Mouse (Mus musculus) erythroblast, embryonic 14.5 days (primary cell): ENCODE measurements around the gene Macrod1. TPM values are rescaled to one million over a fixed set of nuclear protein-coding genes. Genes with fewer than 3 reads are reported as not detected.
A peak's percentile ranks its signal among the peaks of the same experiment; 100 is the strongest.
"Not testable (repeated sequence)": the region's sequence is repeated elsewhere in the genome, so short reads cannot be mapped to it uniquely, and the experiment has no call there.

Experiments
- H3K27me3 ChIP-seq: 2 replicates; pipeline ENCODE4 v1.6.1; 2012; ENCODE audit warnings: inconsistent platforms; ENCODE audit not compliant: control insufficient read depth
- H3K36me3 ChIP-seq: 2 replicates; pipeline ENCODE4 v1.6.1; 2012; ENCODE audit warnings: mild to moderate bottlenecking, inconsistent platforms; ENCODE audit not compliant: control insufficient read depth
- H3K4me1 ChIP-seq: 2 replicates; pipeline ENCODE4 v1.6.1; 2012; ENCODE audit warnings: inconsistent platforms; ENCODE audit not compliant: control insufficient read depth
- H3K4me3 ChIP-seq: replicated peaks from 2 replicates; pipeline ENCODE3; 2012; ENCODE audit warnings: moderate library complexity, mild to moderate bottlenecking, inconsistent platforms
- H3K9me3 ChIP-seq: 2 replicates; pipeline ENCODE4 v1.6.1; 2012; ENCODE audit warnings: low read length, inconsistent platforms, mixed read lengths; ENCODE audit not compliant: control insufficient read depth
- GATA1 ChIP-seq: IDR thresholded peaks from 2 replicates; pipeline ENCODE4 v1.6.1; 2012; ENCODE audit warnings: low read length, inconsistent platforms, mixed read lengths
- TAL1 ChIP-seq: IDR thresholded peaks from 3 replicates; pipeline ENCODE4 v1.6.1; 2012; ENCODE audit warnings: low read length, inconsistent platforms, mixed read lengths
- polyA plus RNA-seq: library from polyadenylated mRNA; stranded (reverse); fragments of >175 nt; gene quantifications from 2 replicates; pipeline ENCODE4 v1.2.3, GENCODE M21; 2012

Macrod1 gene
- polyA plus RNA-seq, 1 experiment: 2.0 TPM

DNA sequence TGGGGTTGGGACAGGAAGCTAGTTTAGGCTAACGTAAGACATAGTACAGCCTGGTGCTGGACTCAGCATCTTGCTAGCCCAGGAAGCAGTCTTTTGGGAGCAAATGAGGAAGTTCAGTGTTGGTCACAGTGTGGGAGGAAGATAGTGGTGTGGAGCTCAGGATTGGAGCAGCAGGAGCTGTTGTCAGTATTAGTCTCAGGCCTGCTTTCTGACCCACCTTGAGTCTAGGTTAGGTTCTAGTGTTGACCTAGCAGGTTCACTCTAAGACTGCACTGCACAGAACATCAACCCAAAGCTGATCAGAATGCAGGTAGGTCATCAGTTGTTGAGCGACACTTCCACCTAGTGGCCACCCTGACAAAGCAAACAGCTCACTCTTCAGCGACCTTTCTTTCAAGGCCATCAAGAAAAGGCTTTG is 36.4 kb upstream of the Macrod1 start:
- TF ChIP-seq TAL1 (no peak), GATA1 (no peak)
- H3K4me1 ChIP-seq: peaks cover 48% of the 10 kb centered on the region
- H3K27me3 ChIP-seq: no peaks in the 10 kb centered on the region
- no peaks in the 10 kb centered on the region for H3K9me3 ChIP-seq
- no peak overlapping the region for H3K4me3 ChIP-seq
- H3K36me3 ChIP-seq: peaks cover 97% of the 10 kb centered on the region

- no peak overlapping the region for H3K4me3 ChIP-seq
- no peaks in the 10 kb centered on the region for H3K9me3 ChIP-seq
- no peaks in the 10 kb centered on the region for H3K27me3 ChIP-seq
- peaks cover 98% of the 10 kb centered on the region for H3K36me3 ChIP-seq
- TF ChIP-seq TAL1: no peak
- no peak for TF ChIP-seq GATA1
- no peaks in the 10 kb centered on the region for H3K4me1 ChIP-seq
Measured at GRCm38 (mm10) chr19:7029531-7029930, 27.1 kb upstream of the Macrod1 start.

DNA sequence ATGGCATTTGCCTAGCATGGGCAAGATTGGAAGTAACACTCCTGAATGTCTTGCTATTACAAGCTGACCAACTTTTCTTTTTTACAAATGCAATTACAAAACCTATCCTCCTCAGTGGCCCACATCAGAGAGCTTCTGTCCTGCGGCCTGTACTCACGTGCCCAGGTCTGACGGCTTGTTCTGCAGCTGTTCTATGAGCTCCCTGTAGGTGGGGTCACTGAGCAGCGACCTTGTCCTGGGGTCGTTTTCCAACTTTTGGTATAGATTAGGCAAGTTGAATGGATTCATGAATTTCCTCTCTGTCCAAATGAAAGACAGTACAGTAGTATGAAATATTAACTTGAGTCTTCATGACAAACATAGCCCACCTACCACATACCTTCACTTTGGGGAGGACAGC is 22.6 kb upstream of the Macrod1 start:
- Histone ChIP-seq H3K27me3 (no peaks in the 10 kb centered on the region), H3K36me3 (peaks cover 88% of the 10 kb centered on the region), H3K9me3 (no peaks in the 10 kb centered on the region), H3K4me1 (peaks cover 26% of the 10 kb centered on the region), H3K4me3 (no peak overlapping the region)
- TF ChIP-seq TAL1: no peak
- TF ChIP-seq GATA1: no peak

DNA sequence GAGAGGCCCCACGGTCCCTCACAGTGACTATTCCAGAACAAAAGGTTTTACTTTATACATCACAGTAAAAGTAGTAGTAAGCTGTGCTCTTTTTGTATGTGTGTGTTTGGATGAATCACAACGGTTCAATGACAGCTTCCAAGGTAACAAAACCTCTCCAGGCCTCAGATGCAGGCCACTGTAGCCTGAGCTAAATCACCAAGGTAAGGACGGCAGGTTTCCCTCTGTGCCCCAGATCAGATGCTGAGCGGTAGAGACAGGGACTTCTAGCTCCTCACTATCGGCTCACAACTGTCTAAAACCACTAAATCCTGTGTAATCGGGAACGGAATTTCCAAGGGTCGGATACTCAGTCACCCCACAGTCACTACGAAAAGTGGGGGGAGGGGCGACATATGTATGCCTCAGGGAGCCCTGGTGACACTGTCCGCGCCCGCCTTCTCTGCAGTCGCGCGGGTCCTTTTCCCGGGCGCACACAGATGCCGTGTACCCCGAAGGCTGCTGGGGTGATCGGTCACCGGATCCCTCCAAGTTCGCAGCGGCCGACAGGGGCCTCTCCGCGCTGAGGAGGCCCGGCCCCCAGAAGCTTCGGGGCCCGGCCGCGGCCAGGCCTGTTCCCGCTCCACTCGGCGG is 17.4 kb upstream of the Macrod1 start:
- Histone ChIP-seq H3K4me1 (peaks cover 41% of the 10 kb centered on the region), H3K36me3 (peaks cover 36% of the 10 kb centered on the region), H3K4me3 (peak overlapping the region; percentile 73), H3K27me3 (no peaks in the 10 kb centered on the region), H3K9me3 (no peaks in the 10 kb centered on the region)
- TF ChIP-seq TAL1 (no peak), GATA1 (no peak)

DNA sequence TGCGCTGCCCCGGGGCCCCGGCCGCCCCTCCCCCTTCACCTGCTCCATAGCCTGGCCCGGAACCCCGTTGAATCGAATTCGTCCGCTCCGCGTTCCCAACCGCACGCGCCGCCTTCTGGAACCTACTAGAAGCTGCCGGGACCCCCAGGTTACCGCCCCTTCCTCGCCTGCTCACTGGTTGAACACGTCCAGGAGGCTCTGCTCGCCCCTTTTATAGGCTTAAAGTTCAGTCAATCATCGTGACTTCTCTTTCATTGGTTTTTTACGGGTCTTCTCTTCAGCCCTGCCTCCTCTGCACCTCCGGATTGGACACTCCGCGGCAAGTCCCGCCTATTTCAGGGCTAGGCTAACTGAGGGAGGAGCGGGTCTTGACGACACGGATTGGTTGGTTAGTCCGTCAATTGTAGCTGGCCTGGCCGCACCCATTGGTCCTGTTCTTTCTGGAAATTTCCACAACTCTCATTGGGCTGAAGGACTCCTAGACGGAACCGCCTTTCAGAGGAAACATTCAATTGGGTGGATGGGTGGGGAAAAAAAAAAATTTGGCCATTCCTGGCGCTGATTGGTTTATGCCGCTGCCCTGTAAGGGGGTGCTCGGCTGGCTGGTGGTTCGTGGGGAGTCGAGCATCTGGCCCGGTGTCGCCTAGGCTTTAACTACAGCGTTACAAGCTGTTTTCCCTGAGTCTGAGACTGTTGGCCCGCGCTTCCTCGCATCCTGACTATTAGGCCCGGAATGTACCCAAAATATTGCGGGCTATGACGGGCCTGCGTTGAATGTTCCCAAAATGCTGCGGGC is 16.6 kb upstream of the Macrod1 start, which contains the start of gene Stip1:
Gene Stip1 (minus strand): TSS at position 127 of the 796 bp plus-strand sequence.
- H3K36me3 ChIP-seq: peaks cover 29% of the 10 kb centered on the region
- TF ChIP-seq GATA1: no peak
- TF ChIP-seq TAL1: no peak
- H3K9me3 ChIP-seq: no peaks in the 10 kb centered on the region
- peaks cover 41% of the 10 kb centered on the region for H3K4me1 ChIP-seq
- peak within 1 kb of the TSS; percentile 73 for H3K4me3 ChIP-seq
- no peaks in the 10 kb centered on the region for H3K27me3 ChIP-seq

GRCm38 (mm10) chr19:7040637-7041130 is 15.9 kb upstream of the Macrod1 start:
- no peaks in the 10 kb centered on the region for H3K27me3 ChIP-seq
- H3K4me1 ChIP-seq: peaks cover 39% of the 10 kb centered on the region
- no peaks in the 10 kb centered on the region for H3K9me3 ChIP-seq
- peak overlapping the region; percentile 73 for H3K4me3 ChIP-seq
- no peak for TF ChIP-seq TAL1
- TF ChIP-seq GATA1: no peak
- peaks cover 23% of the 10 kb centered on the region for H3K36me3 ChIP-seq

- TF ChIP-seq GATA1: no peak
- TF ChIP-seq TAL1: no peak
- H3K27me3 ChIP-seq: no peaks in the 10 kb centered on the region
- peaks cover 38% of the 10 kb centered on the region for H3K4me1 ChIP-seq
Measured at GRCm38 (mm10) chr19:7041171-7041570, 15.4 kb upstream of the Macrod1 start.

GRCm38 (mm10) chr19:7044279-7044678 is 12.3 kb upstream of the Macrod1 start:
- Histone ChIP-seq H3K36me3 (no peaks in the 10 kb centered on the region), H3K9me3 (no peaks in the 10 kb centered on the region), H3K4me1 (peaks cover 12% of the 10 kb centered on the region), H3K27me3 (peaks cover 3% of the 10 kb centered on the region; the same call in 1 of the 2 replicates), H3K4me3 (no peak overlapping the region)
- TF ChIP-seq TAL1: no peak
- no peak for TF ChIP-seq GATA1

More at GRCm38 (mm10) chr19:7041171-7041570, 15.4 kb upstream of the Macrod1 start:
- H3K9me3 ChIP-seq: no peaks in the 10 kb centered on the region
- peaks cover 20% of the 10 kb centered on the region for H3K36me3 ChIP-seq
- H3K4me3 ChIP-seq: peak overlapping the region; percentile 73

GRCm38 (mm10) chr19:7044706-7045105 is 11.9 kb upstream of the Macrod1 start:
- no peak for TF ChIP-seq GATA1
- TF ChIP-seq TAL1: no peak
- Histone ChIP-seq H3K36me3 (no peaks in the 10 kb centered on the region), H3K27me3 (peaks cover 3% of the 10 kb centered on the region; the same call in 1 of the 2 replicates), H3K9me3 (no peaks in the 10 kb centered on the region), H3K4me1 (peaks cover 11% of the 10 kb centered on the region), H3K4me3 (no peak overlapping the region)

GRCm38 (mm10) chr19:7053382-7053781 is 3.2 kb upstream of the Macrod1 start:
- H3K27me3 ChIP-seq, H3K36me3 ChIP-seq, H3K4me3 ChIP-seq, H3K9me3 ChIP-seq: not testable (repeated sequence)
- H3K4me1 ChIP-seq: peaks cover 27% of the 10 kb centered on the region
